Mouse (Mus musculus): ENCODE results near the gene Cdipt. TPM values are rescaled to one million over a fixed set of nuclear protein-coding genes. Genes with fewer than 3 reads are reported as not detected.

The Cdipt gene
- 306 TPM for polyA plus RNA-seq (2017; shearing (Covaris generic))

GRCm38 (mm10) chr7:126975893-126975949, at the start of gene Cdipt:
TSS of gene Cdipt (plus strand) at chr7:126975914.

GRCm38 (mm10) chr7:126928384-126929037, 47.2 kb upstream of the Cdipt start, which contains the start of gene Kctd13:
TSS of gene Kctd13 (plus strand) at chr7:126928879.

GRCm38 (mm10) chr7:126949403-126949792, 26.3 kb upstream of the Cdipt start, which contains the start of gene Asphd1:
TSS of gene Asphd1 (minus strand) at chr7:126949582.

DNA sequence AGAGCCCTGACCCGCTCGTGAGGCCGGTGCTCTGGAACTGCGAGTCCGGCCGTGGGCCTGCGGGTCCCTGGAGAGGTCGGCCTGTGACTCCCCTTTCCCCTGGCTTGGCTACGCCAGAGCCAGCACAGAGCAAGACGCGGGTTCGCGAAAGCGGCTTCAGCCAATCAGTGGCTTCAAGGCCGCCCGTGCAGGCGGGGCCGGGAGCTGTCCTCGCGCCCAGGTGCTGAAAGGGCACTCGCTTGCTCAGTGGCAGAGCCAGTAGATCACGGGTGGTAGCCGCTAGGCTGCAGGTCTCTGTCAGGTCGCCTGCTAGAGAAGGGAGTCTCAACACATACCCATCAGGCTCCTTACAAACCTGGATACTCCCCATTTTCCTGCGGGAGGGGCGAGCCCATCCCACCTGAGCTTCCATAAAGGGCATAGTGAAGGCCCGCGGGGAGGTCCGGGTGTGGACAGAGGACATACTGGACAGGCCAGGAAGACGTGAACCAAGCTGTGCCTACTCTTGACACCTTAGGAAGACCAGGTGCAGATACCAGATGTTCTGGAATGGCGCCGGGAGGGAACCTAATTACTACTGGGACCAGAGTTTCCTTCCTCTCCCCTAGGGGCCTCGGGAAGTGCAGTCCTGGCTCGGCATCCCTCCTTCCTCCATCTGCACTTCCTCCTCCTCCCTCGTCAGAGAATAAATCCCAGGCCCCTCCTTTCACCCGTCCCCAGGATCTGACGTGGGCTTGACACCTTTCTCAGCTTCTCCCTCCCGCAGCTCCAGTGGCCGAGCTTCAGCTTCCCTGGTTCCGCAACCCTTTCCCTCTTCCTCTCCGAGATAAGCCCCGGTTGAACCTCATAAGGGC, 25.7 kb upstream of the Cdipt start, which contains the start of gene Sez6l2:
Sez6l2 (plus strand) TSS at position 771 of the 854 bp plus-strand sequence.

DNA sequence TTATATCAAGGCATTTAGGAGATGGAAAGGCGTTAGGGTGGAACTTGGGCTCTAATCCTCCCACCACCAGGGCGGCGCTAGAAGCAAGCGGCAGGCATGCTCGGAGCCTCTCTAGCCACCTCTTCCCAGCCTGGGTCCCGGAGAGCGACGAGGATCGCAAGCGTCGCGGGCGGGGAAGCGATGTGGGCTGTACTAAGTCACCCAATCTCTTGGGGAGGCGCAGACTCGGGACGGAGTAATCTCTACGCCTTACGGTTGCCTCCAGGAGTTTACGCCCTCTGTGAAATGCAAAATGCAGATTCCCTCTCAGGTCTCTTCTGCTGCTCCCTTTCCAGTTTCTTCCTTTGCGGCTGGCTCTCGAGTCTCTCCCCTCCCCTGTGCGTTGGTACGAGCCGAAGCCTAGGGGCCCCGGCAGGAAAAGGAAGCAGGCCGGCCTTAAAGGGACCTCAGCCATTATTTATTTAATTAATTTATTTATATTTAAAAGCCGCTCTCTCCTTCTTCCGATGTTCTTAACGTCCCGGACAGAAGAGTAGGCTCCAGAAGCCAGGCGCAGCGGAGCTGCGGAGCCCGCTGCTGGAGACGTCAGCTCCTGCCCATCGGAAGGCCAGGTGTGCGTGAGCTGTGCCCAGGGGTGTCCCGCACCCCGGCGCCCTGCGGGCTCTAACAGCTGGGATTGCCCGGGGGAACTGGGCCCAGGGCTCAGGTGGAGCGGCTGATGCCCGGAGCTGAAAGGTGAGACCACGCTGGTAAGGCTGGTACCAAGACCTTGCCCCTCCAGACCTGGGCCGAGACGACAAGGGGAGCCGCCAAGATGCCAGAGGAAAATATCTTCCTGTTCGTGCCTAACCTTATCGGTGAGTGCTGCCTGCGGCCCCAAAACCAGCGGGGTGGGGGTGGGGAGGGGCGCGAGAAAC, 494 bp downstream of the Cdipt start, which contains the start of gene Cdiptos:
Cdiptos (minus strand) TSS at position 149 of the 917 bp plus-strand sequence.

GRCm38 (mm10) chr7:127014320-127014719, 38.6 kb downstream of the Cdipt start, which contains the start of gene Mvp:
TSS of gene Mvp (minus strand) at chr7:127014621.

GRCm38 (mm10) chr7:127016481-127016485, 40.6 kb downstream of the Cdipt start, which contains the start of gene Pagr1b:
TSS of gene Pagr1b (minus strand) at chr7:127016484.

GRCm38 (mm10) chr7:127016971-127017949, 41.5 kb downstream of the Cdipt start, which contains the start of gene Pagr1a:
TSS of gene Pagr1a (minus strand) at chr7:127017352.

DNA sequence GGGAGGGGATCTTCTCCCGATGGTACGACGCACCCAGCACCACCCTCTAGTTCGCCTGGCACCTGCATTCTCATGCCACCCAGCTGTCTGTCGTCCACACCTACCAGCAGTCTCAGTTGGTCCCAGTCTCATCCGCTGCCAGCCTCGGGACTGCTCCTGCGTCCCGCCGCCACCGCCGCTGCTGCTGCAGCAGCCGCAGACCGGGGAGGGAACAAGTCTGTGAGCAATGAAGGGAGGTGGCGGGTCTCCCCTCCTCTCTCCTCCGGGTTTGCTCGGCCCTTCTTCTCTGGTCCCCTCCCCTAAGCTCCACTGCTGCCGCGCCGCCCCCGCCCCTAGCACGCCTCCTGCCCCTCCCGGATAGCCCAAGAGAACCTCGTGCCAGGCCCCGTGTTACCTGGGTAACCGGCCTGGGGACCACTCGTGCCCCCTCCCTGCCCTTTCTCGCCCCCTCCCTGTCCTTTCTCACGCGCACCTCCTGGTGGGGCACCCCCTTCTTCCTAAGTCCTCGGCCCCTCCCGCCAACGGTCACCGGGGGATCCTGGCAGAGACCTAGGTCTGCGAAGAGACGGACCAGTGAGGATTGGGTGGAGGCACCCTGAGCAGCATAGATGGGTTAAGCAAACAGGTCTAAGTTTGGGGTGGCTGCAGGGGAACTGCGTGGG, 45.3 kb downstream of the Cdipt start, which contains the start of the genes Gm42742 and Prrt2:
Gm42742 (minus strand) TSS at position 197 of the 662 bp plus-strand sequence.
Prrt2 (minus strand) TSS at position 311 of the 662 bp plus-strand sequence.

DNA sequence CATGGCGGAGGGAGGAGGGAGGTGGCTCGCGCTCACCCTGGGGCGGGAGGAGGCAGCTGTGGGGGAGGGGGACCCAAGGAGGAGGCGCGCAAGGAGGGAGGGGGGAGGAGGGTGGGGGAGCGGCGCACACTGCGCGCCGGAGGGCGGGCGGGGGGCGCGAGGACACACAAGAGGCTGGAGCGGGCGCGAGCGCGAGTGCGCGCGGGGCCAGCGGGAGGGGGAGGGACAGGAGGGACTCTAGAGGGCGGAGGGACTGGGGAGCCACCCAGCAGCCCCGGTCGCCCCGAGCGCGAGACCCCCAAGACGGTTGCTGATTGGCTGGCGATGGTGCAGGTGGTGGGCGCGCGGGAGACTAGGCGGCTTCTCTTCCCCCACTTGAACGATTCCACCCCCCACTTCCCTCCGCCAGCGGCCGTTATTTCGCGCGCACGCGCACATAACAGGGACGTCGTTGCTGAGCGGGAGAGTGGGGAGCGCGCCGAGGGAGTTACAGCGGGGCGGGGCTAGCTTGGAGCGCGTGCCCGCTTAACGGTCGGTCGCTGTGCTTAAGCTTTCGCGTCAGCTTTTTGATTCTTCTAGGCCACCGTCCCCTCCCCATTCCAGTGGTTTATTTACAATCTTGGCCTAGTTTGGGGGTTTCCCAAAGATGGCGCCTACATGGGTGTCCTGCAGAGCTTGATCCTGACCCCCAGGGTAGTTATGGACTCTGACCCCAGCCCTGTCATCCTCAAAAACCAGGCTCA, 51.4 kb downstream of the Cdipt start, which contains the start of gene Maz:
Maz (minus strand) TSS at position 54 of the 743 bp plus-strand sequence.

Other genes with a start within 250 kb of the Cdipt start
- gene Mapk3, start 216.3 kb upstream of the Cdipt start, polyA plus RNA-seq (2017; shearing (Covaris generic)), result 35.2 TPM
- 1.7 TPM for gene Gdpd3, start 209.6 kb upstream of the Cdipt start, polyA plus RNA-seq (2017; shearing (Covaris generic))
- gene Ypel3, start 199.0 kb upstream of the Cdipt start, polyA plus RNA-seq (2017; shearing (Covaris generic)), result 606 TPM
- gene Tbx6, start 194.4 kb upstream of the Cdipt start, polyA plus RNA-seq (2017; shearing (Covaris generic)), result 4.3 TPM
- 417 TPM for gene Ppp4c, start 183.4 kb upstream of the Cdipt start, polyA plus RNA-seq (2017; shearing (Covaris generic))
- not detected for gene Fam57b, start 178.2 kb upstream of the Cdipt start, polyA plus RNA-seq (2017; shearing (Covaris generic))
- gene 4930451I11Rik, start 144.3 kb upstream of the Cdipt start, polyA plus RNA-seq (2017; shearing (Covaris generic)), result not detected
- 0.14 TPM for gene Doc2a, start 128.5 kb upstream of the Cdipt start, polyA plus RNA-seq (2017; shearing (Covaris generic))
- gene Hirip3, start 113.9 kb upstream of the Cdipt start, polyA plus RNA-seq (2017; shearing (Covaris generic)), result 7.3 TPM
- 95.0 TPM for gene Ino80e, start 113.5 kb upstream of the Cdipt start, polyA plus RNA-seq (2017; shearing (Covaris generic))
- 45.7 TPM for gene Taok2, start 91.2 kb upstream of the Cdipt start, polyA plus RNA-seq (2017; shearing (Covaris generic))
- 44.7 TPM for gene Tmem219, start 53.0 kb upstream of the Cdipt start, polyA plus RNA-seq (2017; shearing (Covaris generic))
- 39.8 TPM for gene Kctd13, start 47.0 kb upstream of the Cdipt start, polyA plus RNA-seq (2017; shearing (Covaris generic))
- 0.18 TPM for gene Asphd1, start 26.3 kb upstream of the Cdipt start, polyA plus RNA-seq (2017; shearing (Covaris generic))
- gene Sez6l2, start 25.4 kb upstream of the Cdipt start, polyA plus RNA-seq (2017; shearing (Covaris generic)), result 1.4 TPM
- 0.89 TPM for gene Cdiptos, start 184 bp downstream of the Cdipt start, polyA plus RNA-seq (2017; shearing (Covaris generic))
- gene Mvp, start 38.7 kb downstream of the Cdipt start, polyA plus RNA-seq (2017; shearing (Covaris generic)), result 39.6 TPM
- gene Pagr1b, start 40.6 kb downstream of the Cdipt start, polyA plus RNA-seq (2017; shearing (Covaris generic)), result 1.6 TPM
- gene Pagr1a, start 41.4 kb downstream of the Cdipt start, polyA plus RNA-seq (2017; shearing (Covaris generic)), result 122 TPM
- gene Gm42742, start 45.2 kb downstream of the Cdipt start, polyA plus RNA-seq (2017; shearing (Covaris generic)), result 42.9 TPM
- gene Prrt2, start 45.3 kb downstream of the Cdipt start, polyA plus RNA-seq (2017; shearing (Covaris generic)), result 14.4 TPM
- 176 TPM for gene Maz, start 51.1 kb downstream of the Cdipt start, polyA plus RNA-seq (2017; shearing (Covaris generic))
- gene Kif22, start 66.6 kb downstream of the Cdipt start, polyA plus RNA-seq (2017; shearing (Covaris generic)), result 10.7 TPM
- gene Zg16, start 111.4 kb downstream of the Cdipt start, polyA plus RNA-seq (2017; shearing (Covaris generic)), result not detected
- gene AI467606, start 115.4 kb downstream of the Cdipt start, polyA plus RNA-seq (2017; shearing (Covaris generic)), result 327 TPM
- 25.5 TPM for gene Qprt, start 146.3 kb downstream of the Cdipt start, polyA plus RNA-seq (2017; shearing (Covaris generic))
- 77.9 TPM for gene Spn, start 161.9 kb downstream of the Cdipt start, polyA plus RNA-seq (2017; shearing (Covaris generic))
- gene Cd2bp2, start 220.1 kb downstream of the Cdipt start, polyA plus RNA-seq (2017; shearing (Covaris generic)), result 62.4 TPM
- 73.5 TPM for gene Tbc1d10b, start 232.6 kb downstream of the Cdipt start, polyA plus RNA-seq (2017; shearing (Covaris generic))
- gene Mylpf, start 233.0 kb downstream of the Cdipt start, polyA plus RNA-seq (2017; shearing (Covaris generic)), result 19.1 TPM